Mouse (Mus musculus) embryonic fibroblast, embryonic 13.5 days (primary cell): ENCODE data around the gene Mylk.

Experiments
- CTCF ChIP-seq: IDR thresholded peaks from 2 replicates; pipeline ENCODE4 v1.5.1; 2011; ENCODE audit warnings: mild to moderate bottlenecking, control low read depth, low read length, moderate library complexity, borderline replicate concordance; ENCODE audit not compliant: insufficient read depth
- POLR2A ChIP-seq: IDR thresholded peaks from 2 replicates; pipeline ENCODE4 v1.6.1; 2011; ENCODE audit warnings: low read depth, mild to moderate bottlenecking, control low read depth, low read length, moderate library complexity

- TF ChIP-seq CTCF (no peak), POLR2A (no peak)
Measured at GRCm38 (mm10) chr16:34937611-34938010, 192.6 kb downstream of the Mylk start.
